Mouse (Mus musculus) urinary bladder, postnatal 25 days (tissue): Measurements from ENCODE around the gene Hic1.

Experiments
- DNase-seq: peaks from one replicate; pipeline ENCODE4 v3.0.0; 2022; ENCODE audit warnings: low spot score

Hic1 gene

DNA sequence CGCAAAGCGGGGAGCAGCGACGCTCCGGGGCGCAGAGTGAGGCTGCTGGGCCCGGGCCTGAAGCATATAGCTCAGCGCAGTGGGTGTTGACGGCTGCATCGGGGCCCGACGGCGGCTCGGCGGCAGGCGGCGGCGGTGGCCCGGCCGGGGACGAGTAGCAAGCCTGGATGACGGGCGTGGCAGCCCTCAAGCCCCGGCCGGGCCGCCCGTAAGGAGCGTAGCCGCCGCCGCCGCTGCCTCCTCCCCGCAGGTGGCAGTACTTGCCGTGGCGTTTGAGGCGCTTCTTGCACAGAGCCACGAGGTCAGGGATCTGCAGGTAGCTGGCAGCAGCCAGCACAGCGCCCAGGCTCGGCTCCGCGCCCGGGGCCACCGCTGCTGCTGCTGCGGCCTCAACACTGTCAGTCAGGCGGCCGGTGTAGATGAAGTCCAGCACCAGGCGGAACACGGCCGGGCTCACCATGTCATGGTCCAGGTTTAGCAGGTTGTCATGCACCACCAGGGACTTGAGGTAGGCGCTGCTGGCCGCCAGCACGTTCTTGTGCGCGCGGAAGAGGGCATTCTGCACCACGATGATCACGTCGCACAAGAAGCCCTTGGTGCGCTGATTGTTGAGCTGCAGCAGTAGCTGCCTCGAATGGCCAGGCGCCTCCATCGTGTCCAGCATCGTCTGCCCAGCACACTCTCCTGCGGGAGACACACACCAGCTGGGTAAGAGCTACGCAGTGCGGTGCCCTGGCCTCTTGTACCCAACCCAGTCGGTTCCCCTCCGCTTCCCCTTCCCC is 2.3 kb downstream of the Hic1 start:
- DNase-seq, result peak; percentile 38

DNA sequence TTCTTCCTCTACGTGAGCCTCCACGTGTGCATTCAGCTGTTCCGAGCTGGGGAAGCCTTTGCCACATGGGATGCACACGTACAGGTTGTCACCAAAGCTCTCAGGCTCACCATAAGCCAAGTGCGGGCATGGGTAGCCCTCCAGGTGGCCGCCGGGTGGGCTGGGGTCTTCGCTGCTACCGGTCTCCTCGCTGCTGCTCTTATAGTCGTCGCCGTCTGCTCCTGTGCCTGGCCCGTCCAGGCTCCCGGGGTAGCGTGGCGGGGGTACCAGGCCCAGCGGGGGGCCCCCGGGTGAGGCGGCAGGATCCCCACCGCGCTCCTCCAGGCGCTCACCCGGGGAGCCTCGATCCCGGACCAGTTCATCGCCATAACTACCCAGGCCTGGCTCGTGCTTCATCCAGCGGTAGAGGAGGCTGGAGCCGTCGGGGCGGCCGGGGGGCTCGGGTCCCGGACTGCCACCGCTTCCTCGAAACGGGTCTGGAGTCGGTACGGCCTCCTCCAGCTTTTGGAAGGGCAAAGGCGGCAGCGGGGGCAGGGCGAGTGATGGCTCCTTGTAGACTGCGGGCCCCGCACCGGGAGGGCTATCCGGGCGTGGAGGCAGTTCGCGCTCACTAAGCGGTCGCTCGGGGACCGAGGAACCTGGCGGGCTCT is 3.0 kb downstream of the Hic1 start:
- DNase-seq, result peak; percentile 39

DNA sequence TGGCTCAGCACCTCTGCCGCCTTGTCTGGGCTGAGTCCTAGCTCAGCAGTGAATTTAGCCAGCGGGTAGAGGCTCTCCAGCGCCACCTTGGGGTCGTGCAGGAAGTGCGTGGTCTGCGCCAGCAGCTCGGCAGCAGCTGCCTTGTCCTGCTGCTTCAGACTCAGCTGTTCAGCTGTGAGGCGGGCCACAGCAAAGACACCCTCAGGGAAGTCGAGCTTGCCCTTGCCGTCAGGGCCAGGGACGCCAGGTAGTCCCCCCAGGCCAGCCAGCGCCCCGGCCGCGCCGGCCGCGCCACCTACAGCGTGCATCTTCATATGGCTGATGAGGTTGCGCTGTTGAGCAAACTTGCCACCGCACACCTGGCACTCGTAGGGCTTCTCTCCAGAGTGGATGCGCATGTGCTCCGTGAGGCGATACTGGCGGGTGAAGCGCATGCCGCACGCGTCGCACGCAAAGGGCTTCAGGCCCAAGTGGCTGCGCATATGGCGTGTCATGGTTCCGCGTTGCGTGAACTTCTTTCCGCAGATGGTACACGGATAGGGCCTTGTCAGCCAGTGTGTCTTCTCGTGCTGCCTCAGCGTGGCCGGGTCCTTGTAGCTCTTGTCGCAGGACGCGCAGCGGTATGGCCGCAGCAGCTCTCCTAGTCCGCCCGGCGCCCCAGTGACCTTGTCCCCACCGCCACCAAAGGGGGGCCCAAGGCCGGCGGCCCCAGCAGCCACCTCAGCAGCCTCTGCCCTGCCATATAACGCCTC is 3.7 kb downstream of the Hic1 start:
- peak; percentile 87 for DNase-seq

DNA sequence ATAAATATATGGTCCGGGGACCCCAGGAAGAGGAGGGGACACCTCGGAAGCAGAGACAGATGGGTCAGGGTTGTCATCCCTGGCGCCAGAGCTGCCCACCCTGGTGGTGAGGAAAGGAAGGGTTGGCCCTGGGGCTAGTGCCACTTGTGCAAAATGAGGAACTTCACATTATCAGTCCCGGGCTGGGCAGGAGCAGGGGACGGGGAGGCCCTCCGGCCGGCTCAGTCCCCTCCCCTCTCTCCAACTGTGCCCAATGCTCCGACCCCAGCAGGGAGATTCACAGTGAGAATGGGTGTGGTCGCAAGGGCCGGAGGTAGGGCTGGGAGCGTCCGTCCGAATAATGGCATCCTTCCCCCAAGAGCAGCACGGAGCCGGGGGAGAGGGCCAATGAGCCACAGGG is 4.6 kb downstream of the Hic1 start:
- no peak for DNase-seq

DNA sequence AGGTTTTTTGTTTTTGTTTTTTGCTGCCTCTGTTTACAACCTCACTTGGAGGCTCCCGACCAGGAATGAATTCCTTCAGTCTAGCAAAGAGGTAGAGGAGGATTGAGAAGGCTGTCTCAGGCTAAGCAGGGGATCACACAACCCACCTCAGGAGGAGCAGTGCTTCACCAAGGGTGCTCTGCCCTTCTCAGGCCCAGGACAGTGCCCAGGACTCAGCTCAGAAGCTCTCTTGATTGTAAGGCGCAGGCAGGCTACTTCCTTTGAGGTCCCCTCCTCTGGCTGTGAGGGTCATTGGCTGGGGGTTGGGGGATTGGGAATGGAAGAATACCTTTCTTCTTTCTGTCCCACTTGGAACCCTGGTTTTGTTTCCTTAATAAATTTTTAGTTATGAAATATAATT is 5.3 kb downstream of the Hic1 start:
- no peak for DNase-seq

DNA sequence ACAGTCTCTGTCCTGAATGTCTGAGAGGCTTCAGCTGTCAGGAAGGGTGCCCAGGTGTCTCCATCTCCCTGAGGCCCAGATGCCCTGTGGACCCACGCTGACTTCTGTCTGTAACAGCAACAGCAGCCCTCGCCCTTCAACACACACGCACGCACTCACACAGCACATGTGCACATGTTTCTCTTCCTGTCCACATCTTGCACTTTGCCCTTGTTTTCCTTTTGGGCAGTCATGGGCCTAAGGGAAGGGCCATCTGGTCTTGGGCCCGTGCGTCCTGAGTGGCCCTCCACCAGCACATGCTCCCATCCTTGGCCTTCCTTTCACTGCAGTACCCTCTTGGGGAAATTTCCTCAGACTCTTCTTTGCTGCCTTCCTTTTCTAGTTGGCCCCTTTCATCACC is 5.9 kb downstream of the Hic1 start:
- DNase-seq, result no peak

DNA sequence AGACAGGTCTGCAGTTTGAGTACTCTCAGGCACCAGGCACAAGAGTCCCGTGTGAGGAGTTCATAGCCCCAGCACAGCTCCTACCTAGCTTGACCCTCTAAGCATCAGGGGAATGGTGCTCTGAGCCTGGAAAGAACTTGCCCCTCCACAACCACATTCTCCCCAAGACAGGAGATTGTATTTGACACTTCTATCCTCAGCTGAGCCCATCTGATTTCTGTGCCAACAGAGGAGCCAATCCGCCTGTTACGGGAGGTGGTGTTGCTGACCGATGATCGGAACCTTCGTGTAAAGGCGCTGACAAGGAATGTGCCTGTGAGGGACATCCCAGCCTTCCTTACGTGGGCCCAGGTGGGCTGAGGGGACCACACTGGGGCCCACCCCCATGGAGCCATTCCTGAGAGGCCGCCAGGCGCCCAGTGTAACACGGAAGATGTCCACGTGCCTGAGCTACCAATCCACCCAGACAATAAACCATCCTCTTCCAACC is 6.7 kb downstream of the Hic1 start:
- no peak for DNase-seq

DNA sequence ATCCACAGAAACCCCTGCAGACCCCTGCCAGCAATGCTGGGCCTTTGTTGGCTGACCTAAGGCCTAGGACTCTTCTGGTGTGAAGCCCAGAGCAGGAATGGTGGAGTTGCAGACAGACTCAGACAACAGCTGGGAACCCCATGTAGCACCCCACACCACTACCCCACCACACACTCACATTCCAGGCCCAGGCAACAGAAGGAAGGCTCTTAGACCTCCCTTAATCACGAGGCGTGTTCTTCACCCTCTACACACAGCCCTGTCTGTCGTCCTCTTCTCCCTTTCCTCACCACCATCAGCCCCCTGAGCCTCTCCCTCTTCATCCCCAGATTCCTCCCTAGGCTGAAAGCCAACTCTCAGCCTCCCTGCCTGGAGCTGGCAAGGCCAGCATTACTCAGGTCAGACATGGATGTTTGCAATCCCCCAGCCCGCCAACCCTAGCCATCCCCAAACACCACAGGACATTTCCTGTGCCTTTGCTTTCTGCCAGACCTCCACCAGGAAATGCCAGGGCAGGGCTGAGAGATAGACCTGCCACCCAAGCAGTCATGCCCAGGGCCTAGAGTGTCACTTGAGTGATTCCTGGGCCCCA is 7.8 kb downstream of the Hic1 start:
- no peak for DNase-seq

DNA sequence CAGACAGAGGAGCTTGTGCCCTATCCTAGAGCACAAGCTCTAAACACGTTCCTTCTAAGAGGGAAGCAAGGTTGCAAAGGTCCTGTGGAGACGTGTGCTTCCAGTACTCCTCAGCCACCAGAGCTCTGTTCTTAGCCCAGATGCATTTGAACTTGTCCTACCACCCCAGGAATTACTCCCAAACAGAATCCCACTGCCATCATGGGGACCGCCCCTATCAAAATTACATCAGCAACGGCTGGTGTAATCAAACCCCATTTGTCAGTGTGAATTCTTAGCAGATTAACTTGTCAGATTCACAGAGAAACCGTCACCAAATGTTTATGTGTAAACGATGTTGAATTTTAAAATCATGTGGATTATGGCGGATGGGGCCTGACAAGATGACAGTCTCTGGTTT is 8.4 kb downstream of the Hic1 start:
- no peak for DNase-seq

DNA sequence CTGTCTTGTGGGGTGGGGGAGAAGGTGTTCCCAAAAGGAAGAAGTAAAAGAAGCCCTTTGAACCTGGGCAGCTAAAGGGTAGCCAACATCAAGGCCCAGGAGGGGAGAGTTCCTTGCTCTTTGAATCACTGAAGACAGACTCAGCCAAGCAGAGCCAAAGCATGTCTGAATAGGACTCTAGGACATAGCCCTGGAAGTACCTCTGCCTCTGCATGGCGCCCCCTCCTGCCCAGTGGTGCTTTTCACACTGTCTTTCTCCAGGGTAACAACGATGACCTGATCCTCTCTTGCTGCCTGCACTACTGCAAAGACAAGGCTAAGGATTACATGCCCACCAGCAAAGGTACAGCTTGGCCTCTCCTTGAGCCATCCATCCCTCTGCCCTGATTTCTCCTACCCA is 9.8 kb downstream of the Hic1 start:
- DNase-seq, result no peak

DNA sequence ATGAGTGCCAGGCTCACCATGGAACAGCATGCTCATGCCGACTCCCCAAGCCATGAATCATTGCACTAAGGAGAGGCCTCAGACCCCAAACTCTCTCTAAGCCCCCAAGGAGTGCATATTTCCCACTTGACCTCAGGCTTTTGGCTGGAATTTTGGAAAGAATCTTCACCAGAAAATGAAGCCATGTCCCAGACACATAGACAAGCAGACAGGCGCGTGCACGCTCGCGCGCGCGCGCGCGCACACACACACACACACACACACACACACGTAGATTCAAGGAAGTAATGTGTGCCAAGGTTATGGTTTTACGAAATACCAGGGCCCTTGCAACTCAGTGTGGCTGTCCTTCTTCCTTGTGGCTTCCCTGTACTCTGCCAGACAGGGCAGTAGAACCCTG is 10.9 kb downstream of the Hic1 start:
- no peak for DNase-seq

DNA sequence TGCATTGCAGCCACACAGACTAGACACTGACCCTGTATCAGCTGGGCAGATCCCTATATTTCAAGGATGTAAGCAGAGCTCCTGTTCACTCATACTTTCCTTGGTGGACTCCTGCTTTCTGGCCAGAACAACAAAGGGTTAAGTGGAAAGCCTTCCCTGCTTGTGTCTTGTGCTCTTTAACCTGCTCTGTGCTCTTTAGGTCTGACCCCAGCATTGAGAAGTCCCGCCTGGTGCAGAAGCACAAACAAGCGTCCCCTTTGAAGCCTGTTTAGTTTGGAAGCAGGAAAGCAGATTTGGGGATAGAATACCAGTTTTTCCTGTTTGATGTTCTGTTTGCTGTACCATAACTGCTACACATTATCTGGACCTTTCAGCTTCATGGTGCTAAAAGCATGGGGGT is 11.4 kb downstream of the Hic1 start:
- no peak for DNase-seq

DNA sequence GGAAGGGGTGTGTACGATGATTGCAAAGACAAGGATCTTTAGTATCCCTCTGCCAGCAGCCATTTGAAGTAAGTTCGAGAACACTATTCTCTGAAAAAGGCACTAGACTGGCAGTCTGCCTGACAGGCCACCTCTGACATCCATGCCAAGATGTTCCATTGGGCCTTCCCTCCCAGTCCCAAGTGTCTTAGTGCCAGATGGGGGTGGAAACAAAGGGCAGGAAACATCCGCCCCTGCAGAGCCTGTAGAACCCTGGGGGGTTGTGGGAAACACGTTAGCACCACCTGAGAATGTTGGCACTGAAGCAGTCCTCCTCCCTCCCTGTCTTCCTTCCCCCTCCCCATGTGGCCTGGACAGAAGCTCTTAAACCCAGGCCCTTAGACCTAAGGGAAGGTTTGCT is 12.3 kb downstream of the Hic1 start:
- no peak for DNase-seq

DNA sequence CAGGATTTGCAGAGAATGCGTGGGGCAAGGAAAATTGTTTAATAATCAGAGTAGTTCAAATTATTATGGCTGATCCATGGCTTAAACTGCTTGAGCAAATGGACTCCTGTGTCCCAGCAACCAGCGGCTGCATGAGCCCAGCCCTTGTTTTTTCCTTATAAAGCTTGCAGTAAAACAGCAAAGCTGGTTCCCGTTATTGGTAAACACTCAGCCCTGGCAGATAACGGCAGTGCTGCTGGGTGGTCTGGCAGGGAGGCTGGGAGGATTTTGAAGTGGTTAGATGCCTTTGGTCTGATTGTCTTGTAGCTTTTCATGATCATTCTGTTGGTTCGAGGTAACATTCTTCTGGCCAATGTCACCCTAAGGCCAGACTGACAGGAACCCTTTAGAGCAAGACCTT is 12.9 kb downstream of the Hic1 start:
- DNase-seq, result no peak

DNA sequence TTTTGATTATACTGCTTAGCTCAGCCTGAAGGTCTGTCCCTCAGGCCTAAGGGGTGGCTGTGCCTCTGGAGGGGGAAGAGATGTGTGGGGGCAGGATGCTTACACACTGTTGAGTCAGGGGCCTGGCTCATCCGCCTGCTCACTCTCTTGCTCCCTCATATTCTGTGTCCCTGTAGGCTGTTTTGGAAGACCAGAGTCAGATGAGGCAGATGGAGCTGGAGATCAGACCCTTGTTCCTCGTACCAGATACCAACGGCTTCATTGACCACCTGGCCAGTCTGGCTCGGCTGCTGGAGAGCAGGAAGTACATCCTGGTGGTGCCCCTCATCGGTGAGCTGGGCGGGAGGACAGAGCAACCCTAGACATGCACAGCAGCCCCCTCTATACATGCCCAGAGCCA is 13.3 kb downstream of the Hic1 start:
- DNase-seq, result no peak

DNA sequence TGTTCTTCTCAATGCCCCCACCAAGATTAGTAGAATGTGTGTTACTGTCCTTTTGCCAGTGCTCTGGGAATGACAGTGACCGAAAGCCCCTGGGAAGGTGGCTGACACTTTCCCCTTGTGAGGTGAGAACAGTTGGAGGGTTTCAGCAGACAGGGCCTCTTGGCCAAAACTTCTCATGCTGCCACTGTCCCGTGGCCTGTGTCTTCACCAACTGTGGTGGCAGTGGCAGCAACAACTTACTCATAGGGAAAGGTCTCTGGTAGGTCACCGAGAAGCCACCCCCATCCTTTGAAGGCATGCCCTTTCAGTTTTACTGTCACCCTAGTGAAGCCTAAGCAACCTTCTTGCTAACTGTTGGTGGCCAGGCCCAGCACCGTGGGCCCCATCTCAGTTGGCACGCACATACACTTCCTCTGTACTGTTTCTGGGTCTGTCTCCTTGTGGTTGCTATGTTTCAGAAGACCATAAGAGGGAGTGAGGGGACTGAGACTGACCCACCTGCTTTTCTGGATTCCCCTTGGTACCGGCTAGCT is 15.2 kb downstream of the Hic1 start:
- no peak for DNase-seq

DNA sequence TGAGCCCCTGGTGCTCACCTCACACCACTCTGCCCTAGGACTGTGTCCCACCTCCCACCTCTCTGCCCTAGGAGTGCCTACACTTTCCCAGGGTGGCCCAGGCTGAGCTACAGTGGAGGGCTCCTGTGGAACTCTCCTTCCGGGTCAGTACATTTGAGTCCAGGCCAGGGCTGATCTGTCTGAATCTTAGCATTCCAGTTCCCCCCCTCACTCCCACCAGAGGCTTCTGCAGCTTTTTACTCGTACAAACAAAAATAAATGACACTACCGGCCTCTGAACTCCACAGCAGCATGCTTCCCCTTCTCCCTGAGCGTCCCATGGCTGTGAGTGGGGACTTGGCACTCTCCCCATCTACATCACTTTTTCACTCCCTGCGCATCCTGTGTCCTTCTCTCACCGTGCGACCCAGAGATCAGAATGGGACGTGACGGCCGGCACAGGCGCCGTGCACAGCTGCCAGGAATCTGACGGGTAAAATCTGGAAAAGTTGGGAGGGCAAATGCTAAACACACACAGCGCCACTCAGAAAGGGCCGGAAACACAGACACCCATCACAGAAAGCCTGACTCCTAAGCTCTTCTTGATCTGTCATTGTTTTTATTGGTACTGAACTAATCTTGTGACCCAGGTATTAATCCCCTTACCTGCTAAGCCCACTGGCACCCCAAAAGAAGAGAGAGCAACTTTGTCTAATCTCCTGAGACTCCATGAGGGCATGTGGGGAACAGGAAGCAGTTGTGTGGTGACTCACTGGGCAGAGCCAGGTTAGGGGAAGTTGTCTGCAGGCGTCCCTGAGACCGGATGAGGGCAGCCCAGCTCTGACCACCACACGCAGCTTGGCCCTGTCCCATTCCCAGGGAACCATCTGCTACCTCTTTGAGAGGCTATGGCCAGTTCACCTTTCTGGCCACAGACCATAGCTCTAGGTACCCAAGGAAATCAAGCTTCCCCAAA is 16.4 kb downstream of the Hic1 start:
- DNase-seq, result no peak

DNA sequence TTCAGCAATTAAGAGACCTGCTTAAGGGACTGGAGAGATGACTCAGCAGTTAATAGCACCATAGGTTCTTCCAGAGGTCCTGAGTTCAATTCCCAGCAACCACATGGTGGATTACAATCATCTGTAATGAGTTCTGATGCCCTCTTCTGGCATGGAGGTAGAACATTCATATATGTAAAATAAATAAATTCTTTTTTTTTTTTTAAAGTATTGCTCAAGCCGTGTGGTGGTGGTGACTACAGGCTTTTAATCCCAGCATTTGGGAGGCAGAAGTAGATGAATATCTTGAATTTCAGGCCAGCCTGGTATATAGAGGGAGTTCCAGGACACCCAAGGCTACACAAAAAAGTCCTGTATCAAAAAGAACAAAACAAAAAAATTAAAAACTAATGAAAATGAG is 19.0 kb downstream of the Hic1 start:
- no peak for DNase-seq

DNA sequence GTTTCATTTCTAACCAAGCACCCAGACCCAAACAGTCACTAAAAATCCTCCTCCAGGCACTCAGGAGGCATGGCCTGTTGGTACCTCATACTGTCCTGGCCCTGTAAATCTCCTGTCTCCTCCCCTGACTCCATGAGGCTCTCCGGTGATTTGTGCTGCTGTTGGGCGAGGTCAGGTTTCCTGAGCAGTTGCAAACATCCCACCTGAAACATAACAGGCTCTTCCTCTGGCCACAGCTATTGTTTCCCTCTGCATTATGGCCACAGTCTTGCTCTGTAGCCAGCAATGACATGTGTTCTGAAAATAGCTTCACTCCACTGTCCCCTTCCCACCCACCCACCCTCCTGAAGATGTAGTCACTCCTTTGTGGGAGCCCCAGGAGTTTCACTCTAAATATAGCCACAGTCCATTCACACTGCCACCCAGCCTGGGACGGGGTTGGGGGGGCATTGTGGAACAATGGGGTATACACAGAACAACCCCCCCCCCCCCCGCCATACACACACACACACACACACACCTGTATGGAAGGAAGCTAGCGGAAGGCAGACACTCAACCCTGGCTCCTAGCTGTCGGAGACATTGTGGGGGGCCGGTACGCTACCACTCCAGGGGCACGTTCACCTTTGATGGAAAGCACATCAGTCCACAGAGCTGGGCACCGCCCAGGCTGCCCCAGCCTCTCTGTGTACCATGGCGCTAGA is 20.8 kb downstream of the Hic1 start:
- DNase-seq, result no peak

DNA sequence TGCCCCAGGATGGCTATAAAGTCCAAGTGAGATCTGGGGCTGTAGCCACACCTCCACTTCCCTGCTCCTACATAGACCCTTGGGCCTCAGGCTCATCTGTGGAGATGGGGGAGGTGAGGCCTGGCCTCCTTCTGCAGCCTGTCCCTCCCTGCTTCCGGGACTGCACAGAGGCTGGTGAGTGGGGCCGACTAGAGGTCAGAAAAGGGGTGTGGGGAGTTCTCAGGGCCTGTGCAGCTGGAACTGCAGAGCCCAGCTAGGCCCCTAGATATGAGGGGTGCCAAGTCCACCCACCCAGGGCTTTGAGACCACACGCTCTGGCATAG is 21.5 kb downstream of the Hic1 start:
- no peak for DNase-seq
